Mouse (Mus musculus): ENCODE measurements around the gene Dysf. TPM values are rescaled to one million over a fixed set of nuclear protein-coding genes. Genes with fewer than 3 reads are reported as not detected.
"Not testable (repeated sequence)": the region's sequence is repeated elsewhere in the genome, so short reads cannot be mapped to it uniquely, and the experiment has no call there.

The Dysf gene
- 5.0 and 5.4 TPM in 2 replicates for polyA plus RNA-seq (2016; fragmentation: Nextera tagmentation; extraction: Ambion mirVana)

DNA sequence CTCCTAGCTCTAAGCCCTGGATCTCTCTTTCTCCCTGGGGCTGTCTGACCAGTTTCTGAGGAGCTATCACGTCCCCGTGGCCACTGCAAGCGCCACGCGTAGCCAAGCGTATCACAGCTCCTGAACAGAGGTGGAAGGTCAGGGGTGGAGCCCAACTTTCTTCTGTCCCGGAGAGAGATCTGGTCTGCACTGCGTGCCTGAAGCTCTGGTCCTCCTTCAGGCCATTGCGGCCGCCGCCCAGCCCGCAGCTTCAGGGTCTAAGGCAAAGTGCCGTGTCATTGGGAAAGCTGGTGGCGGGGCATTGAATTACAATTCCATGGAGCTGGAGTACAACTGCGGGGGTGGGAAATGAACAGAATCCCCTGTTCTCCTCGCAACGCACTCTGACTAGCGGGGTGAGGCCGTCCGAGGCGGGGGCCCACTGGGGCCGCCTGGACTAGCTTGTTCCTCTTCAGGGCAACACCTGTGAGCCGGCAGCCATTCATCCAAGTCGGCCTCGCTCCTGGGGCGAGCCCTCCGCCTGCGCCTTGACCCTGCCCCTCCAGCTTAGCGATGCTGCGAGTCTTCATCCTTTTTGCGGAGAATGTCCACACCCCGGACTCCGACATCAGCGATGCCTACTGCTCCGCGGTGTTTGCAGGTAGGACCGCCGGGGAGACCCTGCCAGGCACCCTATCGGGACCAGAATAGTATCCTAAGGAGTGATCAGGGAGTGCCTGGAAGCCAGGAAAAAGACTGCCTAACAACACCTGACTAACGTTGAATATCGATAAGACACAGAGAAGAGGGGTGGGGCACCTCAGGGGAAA lies at the start of gene Dysf:
Gene Dysf, plus strand, starts transcription at position 228 of the 809 bp plus-strand sequence.
- Histone ChIP-seq H3K36me3 (no peaks in the 10 kb centered on the region), H3K27me3 (ENCODE audit: insufficient read depth, poor library complexity, severe bottlenecking) (peaks cover 29% of the 10 kb centered on the region), H3K4me1 (replicated peaks) (peaks cover 47% of the 10 kb centered on the region), H3K9me3 (no peaks in the 10 kb centered on the region), H3K4me3 (peak within 1 kb of the TSS; percentile 60), H3K27ac (peak within 1 kb of the TSS; percentile 78)
- 1% methylated on average over 41 of the region's 41 CpGs for WGBS
- peak; percentile 72 for DNase-seq (ENCODE audit: low spot score)

- Histone ChIP-seq H3K36me3 (peaks cover 93% of the 10 kb centered on the region), H3K9me3 (no peaks in the 10 kb centered on the region), H3K4me1 (replicated peaks) (no peaks in the 10 kb centered on the region), H3K4me3 (no peak overlapping the region), H3K27me3 (ENCODE audit: insufficient read depth, poor library complexity, severe bottlenecking) (no peaks in the 10 kb centered on the region), H3K27ac (no peak overlapping the region)
- no peak for DNase-seq (ENCODE audit: low spot score)
- 96% methylated on average over 5 of the region's 5 CpGs for WGBS
These were observed 20.7 kb upstream of the Dysf start for GRCm38 (mm10) chr6:83987642-83988041.

DNA sequence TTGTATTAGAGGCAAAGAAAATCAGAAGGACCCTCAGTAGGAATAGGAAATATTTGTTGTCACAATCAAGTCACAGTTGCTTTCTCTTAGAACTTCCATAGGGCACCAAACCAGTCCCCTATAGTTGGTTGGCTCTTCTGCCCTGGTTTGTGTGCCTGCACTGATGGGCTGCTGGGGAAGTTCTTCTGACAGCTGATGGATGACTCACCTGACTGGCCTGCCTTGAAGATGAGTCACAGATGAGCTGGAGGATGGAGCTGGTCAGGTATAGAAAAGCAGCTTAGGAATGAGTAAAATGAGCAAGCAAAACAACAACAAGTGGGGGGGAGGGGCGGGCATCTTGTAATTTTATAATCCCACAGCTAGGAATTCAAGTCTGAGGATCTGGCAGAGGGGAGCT lies 5.7 kb upstream of the Dysf start:
- no peak for DNase-seq (ENCODE audit: low spot score)

GRCm38 (mm10) chr6:84004295-84004694 lies 4.1 kb upstream of the Dysf start:
- H3K4me1 ChIP-seq (replicated peaks), result peaks cover 15% of the 10 kb centered on the region
- H3K9me3 ChIP-seq, result no peaks in the 10 kb centered on the region
- no peak overlapping the region for H3K4me3 ChIP-seq
- H3K36me3 ChIP-seq, result peaks cover 5% of the 10 kb centered on the region
- WGBS, result 84% methylated on average over 4 of the region's 4 CpGs
- no peak for DNase-seq (ENCODE audit: low spot score)
- H3K27ac ChIP-seq, result no peak overlapping the region
- peaks cover 16% of the 10 kb centered on the region for H3K27me3 ChIP-seq (ENCODE audit: insufficient read depth, poor library complexity, severe bottlenecking)

More for the DNA sequence above, 5.7 kb upstream of the Dysf start:
- H3K27ac ChIP-seq, result no peak overlapping the region
- WGBS, result 73% methylated on average over 1 of the region's 1 CpGs
- H3K36me3 ChIP-seq, result peaks cover 21% of the 10 kb centered on the region
- no peaks in the 10 kb centered on the region for H3K9me3 ChIP-seq
- peaks cover under 1% of the 10 kb centered on the region; the same call in 1 of the 2 replicates for H3K27me3 ChIP-seq (ENCODE audit: insufficient read depth, poor library complexity, severe bottlenecking)
- no peaks in the 10 kb centered on the region for H3K4me1 ChIP-seq (replicated peaks)
- no peak overlapping the region for H3K4me3 ChIP-seq

DNA sequence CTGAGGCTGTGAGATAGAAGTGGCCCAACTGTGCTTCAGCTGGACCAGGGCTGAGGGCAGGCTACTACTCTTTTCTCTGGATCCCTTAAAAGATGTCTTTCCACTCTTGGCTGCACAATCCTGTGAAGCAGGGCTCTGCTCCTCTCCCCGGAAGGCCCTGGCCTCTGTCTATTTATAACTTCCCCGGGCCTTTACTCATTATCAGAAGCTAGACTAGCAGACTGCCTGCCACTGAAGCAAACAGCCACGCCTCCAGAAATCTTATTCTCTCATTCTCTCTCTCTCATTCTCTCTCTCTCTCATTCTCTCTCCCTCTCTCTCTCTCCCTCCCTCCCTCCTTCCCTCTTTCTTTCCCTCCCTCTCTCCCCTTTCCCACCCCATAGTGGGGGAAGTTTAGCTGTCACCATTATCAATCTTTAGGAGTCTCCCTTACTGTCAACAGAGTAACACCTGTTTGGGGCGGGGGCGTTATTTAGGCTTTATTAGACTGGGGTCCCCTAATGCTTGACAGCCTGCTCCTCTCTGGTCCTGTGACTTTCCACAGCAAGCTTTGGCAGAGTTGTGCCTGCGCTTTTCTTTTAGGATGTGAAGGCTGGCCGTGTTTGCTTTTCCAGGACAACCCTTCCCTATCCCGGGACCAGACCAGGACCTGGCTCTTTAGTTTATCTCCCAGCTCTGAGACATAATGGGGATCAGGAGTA lies 932 bp downstream of the Dysf start:
- peak overlapping the region; percentile 60 for H3K4me3 ChIP-seq
- H3K36me3 ChIP-seq, result no peaks in the 10 kb centered on the region
- peaks cover 47% of the 10 kb centered on the region for H3K4me1 ChIP-seq (replicated peaks)
- peaks cover 29% of the 10 kb centered on the region for H3K27me3 ChIP-seq (ENCODE audit: insufficient read depth, poor library complexity, severe bottlenecking)
- peak overlapping the region; percentile 78 for H3K27ac ChIP-seq
- no peak for DNase-seq (ENCODE audit: low spot score)
- WGBS, result 27% methylated on average over 8 of the region's 8 CpGs
- no peaks in the 10 kb centered on the region for H3K9me3 ChIP-seq

GRCm38 (mm10) chr6:84009915-84010302 lies 1.5 kb downstream of the Dysf start:
- Histone ChIP-seq H3K36me3 (no peaks in the 10 kb centered on the region), H3K27ac (peak overlapping the region; percentile 78), H3K4me3 (peak overlapping the region; percentile 60), H3K4me1 (replicated peaks) (peaks cover 47% of the 10 kb centered on the region), H3K27me3 (ENCODE audit: insufficient read depth, poor library complexity, severe bottlenecking) (peaks cover 29% of the 10 kb centered on the region), H3K9me3 (no peaks in the 10 kb centered on the region)
- no peak for DNase-seq (ENCODE audit: low spot score)
- WGBS, result 26% methylated on average over 4 of the region's 4 CpGs

- Histone ChIP-seq H3K4me3 (peak overlapping the region; percentile 60), H3K36me3 (no peaks in the 10 kb centered on the region), H3K27me3 (ENCODE audit: insufficient read depth, poor library complexity, severe bottlenecking) (peaks cover 29% of the 10 kb centered on the region), H3K9me3 (no peaks in the 10 kb centered on the region), H3K4me1 (replicated peaks) (peaks cover 47% of the 10 kb centered on the region), H3K27ac (peak overlapping the region; percentile 78)
- WGBS, result 34% methylated on average over 8 of the region's 8 CpGs
- DNase-seq (ENCODE audit: low spot score), result peak; percentile 57
These were observed 2.2 kb downstream of the Dysf start for GRCm38 (mm10) chr6:84010303-84011225.

- Histone ChIP-seq H3K4me1 (replicated peaks) (peaks cover 36% of the 10 kb centered on the region), H3K27me3 (ENCODE audit: insufficient read depth, poor library complexity, severe bottlenecking) (peaks cover 29% of the 10 kb centered on the region)
- H3K36me3 ChIP-seq; H3K4me3 ChIP-seq; H3K27ac ChIP-seq; DNase-seq (ENCODE audit: low spot score); H3K9me3 ChIP-seq: not testable (repeated sequence)
- 64% methylated on average over 4 of the region's 4 CpGs for WGBS
These were observed 6.7 kb downstream of the Dysf start for GRCm38 (mm10) chr6:84014961-84015683.

DNA sequence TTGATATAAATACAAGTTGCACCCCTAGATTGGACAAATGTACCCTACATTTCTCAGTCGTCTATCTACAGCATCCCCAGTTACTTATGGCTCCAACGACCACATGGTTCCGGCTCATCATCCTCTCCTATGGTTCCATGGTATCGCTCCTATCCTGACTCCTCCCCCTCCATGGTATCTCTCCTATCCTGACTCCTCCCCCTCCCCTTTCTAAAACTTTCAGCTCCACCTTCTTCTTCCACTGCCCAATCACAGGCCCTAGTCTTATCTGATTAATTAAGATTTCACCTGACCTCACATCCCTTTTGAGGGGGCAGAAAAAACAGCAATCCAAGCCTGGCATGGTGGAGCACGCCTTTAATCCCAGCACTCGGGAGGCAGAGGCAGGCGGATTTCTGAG lies 8.5 kb downstream of the Dysf start:
- WGBS, result 91% methylated on average over 7 of the region's 7 CpGs
- Histone ChIP-seq H3K9me3 (no peaks in the 10 kb centered on the region), H3K4me3 (no peak overlapping the region), H3K27ac (no peak overlapping the region), H3K27me3 (ENCODE audit: insufficient read depth, poor library complexity, severe bottlenecking) (peaks cover 38% of the 10 kb centered on the region), H3K4me1 (replicated peaks) (peaks cover 19% of the 10 kb centered on the region), H3K36me3 (no peaks in the 10 kb centered on the region)
- DNase-seq (ENCODE audit: low spot score), result no peak

DNA sequence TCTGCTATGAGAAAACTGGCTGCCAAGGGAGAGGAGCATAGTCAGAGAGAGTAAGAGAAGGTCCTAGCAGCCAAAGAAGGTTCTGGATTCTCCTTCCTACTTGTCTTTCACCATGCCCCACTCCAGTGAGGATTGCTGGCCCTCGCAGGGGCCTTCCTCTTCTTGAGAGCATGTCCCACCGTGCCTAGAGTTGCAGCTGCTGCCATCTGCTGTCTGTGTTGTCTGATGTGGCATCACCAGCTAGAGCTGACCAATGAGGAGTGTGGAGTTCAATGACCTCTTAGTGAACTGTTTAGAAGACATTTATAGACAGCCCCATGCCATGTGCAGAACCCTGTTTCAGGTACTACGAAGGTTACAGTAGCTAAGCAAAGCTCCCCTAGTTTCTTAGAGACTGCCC lies 9.0 kb downstream of the Dysf start:
- H3K36me3 ChIP-seq, result no peaks in the 10 kb centered on the region
- 53% methylated on average over 3 of the region's 3 CpGs for WGBS
- DNase-seq (ENCODE audit: low spot score), result peak; percentile 20
- peaks cover 39% of the 10 kb centered on the region for H3K27me3 ChIP-seq (ENCODE audit: insufficient read depth, poor library complexity, severe bottlenecking)
- H3K9me3 ChIP-seq, result no peaks in the 10 kb centered on the region
- H3K4me1 ChIP-seq (replicated peaks), result peaks cover 15% of the 10 kb centered on the region
- no peak overlapping the region for H3K4me3 ChIP-seq
- H3K27ac ChIP-seq, result no peak overlapping the region

GRCm38 (mm10) chr6:84018906-84019550 lies 10.6 kb downstream of the Dysf start:
- Histone ChIP-seq H3K27ac (peak overlapping the region; percentile 42), H3K4me1 (replicated peaks) (peaks cover 11% of the 10 kb centered on the region), H3K36me3 (no peaks in the 10 kb centered on the region), H3K4me3 (peak overlapping the region; percentile 53), H3K9me3 (no peaks in the 10 kb centered on the region), H3K27me3 (ENCODE audit: insufficient read depth, poor library complexity, severe bottlenecking) (peaks cover 39% of the 10 kb centered on the region)
- 7% methylated on average over 28 of the region's 28 CpGs for WGBS
- DNase-seq (ENCODE audit: low spot score), result peak; percentile 47

All from hindbrain, embryonic 10.5 days (tissue).